Mouse (Mus musculus): Measurements from ENCODE around the gene Atp2c2.
A peak's percentile ranks its signal among the peaks of the same experiment; 100 is the strongest.

Gene Atp2c2

GRCm38 (mm10) chr8:119784141-119784574 lies 84.3 kb downstream of the Atp2c2 start:
- no peak for DNase-seq (ENCODE audit: low spot score in 2 of 2)

DNA sequence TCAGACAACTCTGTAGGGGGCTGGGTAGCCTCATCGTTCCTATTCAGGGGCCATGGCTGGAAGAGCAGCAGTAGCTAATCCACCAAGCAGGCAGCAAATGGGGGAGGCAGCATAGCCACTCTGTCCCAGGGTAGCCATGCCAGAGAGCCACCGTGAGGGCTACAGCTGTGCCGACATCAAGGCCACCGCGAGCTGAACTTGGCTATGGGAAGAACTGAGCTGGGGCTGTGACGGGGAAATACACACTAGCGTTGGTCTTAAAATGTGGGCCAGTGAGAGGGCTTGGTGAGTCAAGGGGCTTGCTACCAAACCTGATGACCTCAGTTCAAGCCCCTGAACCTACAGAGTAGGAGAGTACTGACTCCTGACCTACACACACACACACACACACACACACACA lies 84.9 kb downstream of the Atp2c2 start:
- no peak for DNase-seq (ENCODE audit: low spot score in 2 of 2)

DNA sequence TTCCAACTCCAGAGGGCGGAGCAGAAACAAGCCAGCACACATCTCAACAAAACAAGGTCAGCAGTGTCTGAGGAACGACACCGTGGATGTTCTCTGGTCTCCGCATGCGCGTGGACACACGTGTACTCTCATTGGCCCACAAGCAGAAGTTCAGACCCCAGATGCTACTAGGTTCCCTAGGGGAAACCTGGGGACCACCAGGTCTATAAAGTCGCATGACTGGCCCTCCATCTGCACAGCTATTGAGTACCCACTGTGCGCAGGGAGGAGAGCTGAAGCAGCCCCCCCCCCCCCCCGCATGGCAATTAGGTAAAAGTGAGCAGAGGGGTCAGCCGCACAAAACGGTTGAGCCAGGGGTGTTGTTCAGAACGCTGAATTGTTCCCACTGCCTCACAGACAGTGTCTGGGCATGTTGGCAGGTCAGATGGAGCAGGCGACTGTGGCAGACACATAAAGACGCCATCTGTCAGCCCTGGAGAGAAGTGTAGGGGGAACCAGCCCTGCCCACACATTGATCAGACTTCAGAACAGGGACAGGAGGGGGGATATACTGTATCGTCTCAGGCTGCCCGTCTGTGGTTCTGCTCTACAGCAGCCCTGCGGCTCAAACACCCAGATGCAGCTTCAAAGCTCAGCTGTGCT lies 86.1 kb downstream of the Atp2c2 start:
- no peak for DNase-seq (ENCODE audit: low spot score in 2 of 2)

GRCm38 (mm10) chr8:119786871-119787270 lies 87.1 kb downstream of the Atp2c2 start:
- DNase-seq (ENCODE audit: low spot score in 2 of 2), result no peak

DNA sequence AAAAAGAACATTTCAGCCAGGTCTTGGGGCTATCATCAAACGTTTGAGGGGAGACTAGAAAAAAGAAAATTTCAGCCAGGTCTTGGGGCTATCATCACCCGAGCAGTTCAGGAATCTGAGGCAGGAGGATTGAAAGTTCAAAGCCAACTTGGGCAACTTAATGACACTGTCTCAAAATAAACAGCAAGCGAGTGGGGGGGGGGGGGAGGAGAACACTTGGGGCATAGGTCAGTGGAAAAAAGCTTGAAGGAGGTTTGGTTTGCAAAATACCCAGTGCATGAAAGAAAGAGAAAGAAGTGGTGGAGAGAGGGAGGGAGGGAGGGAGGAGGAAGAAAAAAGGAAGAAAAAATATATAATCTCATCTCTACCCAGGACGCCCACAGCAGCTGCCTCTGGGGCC lies 87.5 kb downstream of the Atp2c2 start:
- DNase-seq (ENCODE audit: low spot score in 2 of 2), result no peak

DNA sequence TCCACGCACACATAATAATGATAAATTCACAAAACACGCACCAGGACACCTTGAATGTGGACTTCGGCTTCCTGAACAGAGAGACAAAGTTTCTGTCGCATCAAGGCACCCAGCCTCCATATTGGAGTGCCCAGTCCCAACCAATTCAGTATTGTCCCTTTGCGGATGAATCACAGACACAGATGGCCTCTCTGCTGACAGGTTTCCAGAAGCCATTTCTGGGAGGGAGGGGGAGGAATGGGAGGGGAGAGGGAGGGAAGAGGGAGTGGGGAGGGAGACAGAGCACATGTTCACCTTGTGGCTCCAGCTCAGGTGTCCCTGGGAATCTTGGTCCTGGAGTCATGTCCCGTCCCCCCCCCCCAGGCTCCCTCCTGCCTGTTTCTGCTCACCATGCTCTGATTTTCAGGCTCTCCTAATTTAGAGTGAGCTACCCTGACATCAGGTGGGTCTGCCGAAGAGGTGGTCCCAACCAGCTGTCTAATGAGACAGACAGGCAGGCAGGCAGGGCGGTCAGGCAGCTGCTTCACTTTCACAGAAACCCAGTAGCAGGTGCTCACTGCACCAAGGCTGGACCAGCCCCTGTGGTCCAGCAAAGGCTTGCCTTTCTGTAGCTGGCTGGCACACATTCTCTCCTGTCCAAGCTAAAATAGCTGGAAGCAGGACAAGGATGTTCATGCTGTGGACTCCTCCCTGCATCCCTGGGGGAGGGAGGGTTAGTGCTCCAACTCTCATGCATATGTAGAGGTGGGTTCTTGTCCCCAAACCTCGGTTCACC lies 89.0 kb downstream of the Atp2c2 start:
- DNase-seq (ENCODE audit: low spot score in 2 of 2), result no peak

- no peak for DNase-seq (ENCODE audit: low spot score in 2 of 2)
Measured at GRCm38 (mm10) chr8:119789581-119789980, 89.8 kb downstream of the Atp2c2 start.

DNA sequence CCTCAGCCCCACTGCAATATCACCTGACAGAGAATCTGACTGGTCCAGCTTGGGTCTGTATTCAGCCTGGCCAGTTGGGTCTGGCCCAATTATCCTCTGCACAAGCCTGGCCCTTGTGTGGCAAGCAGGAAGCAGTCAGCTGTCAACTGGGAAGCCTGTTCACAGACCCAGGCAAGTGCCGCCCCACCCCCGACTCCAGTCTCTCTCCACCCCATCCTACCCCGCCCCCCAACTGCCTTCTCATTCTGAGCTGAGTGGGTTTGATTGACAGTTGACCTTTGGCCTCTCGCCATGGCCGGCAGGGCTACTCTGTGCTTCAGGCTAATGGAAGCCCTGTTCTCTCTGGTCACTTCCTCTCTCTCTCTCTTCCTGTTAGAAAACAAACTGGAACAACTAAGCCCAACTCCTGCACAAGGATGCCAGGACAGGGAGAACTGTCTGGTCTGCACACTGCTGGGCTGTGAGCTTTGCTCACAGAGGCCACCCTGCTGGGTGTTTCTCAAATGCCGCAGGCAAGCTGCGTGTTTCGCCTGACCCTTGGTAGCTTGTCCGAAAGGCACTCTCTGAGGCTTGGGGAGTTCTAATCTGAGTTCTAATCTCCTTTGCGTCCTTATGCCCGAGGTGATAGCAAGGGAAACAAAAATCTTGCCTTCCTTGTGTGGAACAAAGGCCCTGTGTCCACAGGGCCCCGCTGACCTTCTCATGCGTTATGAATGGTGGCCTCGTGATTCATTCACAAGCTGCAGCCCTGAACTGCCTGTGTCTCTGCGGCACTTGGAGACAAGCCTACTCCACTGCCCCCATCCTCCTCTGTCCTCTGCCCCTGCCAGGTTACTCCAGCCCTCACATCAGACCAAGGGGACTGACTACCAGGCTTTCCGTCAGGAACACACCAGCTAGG lies 92.2 kb downstream of the Atp2c2 start:
- peak in 1 of 2 experiments; percentile 65 for DNase-seq (ENCODE audit: low spot score in 2 of 2)

- DNase-seq (ENCODE audit: low spot score in 2 of 2), result no peak
Measured at GRCm38 (mm10) chr8:119794689-119795088, 94.9 kb downstream of the Atp2c2 start.

DNA sequence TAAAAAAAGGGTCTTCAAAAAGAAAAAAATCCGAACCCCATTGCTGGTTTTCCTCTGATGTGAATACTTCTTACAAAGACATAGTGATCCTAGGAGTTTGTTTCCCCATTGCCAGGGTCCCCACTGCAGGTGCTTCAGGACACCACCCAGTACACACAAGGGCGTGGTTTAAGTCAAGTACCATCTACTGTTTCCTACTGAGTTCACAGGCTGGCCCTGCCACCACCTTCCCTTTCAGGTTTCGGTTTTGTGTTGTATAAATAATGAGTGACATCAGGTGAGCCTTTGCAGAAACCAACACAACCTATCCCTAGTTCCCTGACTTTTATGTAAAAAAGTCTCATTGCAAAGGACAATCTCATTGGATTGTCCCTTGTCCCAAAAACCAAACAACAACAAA lies 95.8 kb downstream of the Atp2c2 start:
- DNase-seq (ENCODE audit: low spot score in 2 of 2), result no peak

DNA sequence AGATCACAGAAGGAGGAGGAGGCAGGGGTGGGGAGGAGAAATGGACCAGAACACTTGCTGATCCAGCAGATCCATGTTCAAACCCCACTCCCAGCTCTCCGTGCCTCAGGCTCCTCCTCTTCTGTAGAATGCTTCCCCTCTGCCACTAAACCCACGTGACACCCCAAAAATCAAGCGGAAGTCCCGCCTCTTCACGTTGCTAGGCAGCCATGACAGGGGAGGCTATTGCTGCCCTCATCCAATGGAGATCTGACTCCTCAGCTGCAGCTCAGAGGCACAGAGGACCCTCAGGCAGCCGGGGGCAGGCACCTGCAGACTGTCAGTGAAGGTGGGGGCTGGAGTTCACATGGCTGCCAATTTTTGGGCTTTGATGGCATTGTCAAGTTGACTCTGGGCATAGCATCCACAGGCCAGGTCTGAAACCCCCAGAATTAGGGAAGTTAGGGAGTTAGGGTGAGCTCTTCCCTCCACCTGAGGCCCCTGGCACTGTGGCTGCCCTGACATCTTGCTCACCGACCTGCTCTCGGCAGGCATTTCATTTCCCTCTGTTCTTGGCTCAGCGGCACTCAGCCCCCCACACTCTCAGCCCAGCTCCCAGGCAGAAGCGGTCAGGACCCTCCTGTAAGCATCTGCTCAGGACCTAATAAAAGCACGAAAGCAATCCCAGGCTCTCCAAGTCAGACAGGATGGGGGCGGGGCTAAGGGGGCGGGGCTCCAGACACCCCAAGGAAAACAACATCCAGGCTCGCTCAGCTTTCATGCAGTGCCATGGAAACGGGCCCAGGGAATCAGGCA lies 98.6 kb downstream of the Atp2c2 start:
- peak in 1 of 2 experiments; percentile 56 for DNase-seq (ENCODE audit: low spot score in 2 of 2)

- no peak for DNase-seq (ENCODE audit: low spot score in 2 of 2)
Measured at GRCm38 (mm10) chr8:119798965-119799264, 99.1 kb downstream of the Atp2c2 start.

DNA sequence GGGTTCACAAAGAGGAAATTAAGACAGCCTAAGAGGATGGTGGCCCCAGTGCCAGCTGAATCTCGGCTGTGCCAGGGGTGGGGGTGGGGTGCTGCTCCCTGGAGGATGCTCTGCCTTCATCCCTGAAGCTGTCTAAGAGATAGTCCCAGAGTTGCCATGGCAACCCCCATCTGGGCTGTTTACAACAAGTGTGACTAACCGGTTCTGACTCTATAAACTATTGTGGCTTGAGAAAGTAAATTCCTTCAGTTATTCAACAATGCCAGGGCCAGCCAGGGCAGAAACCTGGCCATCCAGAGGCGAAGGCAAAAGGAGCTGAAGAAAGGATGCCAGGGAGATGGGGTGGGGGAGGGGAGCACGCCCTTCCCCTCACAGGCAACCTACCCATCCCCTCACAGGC lies 101.4 kb downstream of the Atp2c2 start:
- DNase-seq (ENCODE audit: low spot score in 2 of 2), result no peak

DNA sequence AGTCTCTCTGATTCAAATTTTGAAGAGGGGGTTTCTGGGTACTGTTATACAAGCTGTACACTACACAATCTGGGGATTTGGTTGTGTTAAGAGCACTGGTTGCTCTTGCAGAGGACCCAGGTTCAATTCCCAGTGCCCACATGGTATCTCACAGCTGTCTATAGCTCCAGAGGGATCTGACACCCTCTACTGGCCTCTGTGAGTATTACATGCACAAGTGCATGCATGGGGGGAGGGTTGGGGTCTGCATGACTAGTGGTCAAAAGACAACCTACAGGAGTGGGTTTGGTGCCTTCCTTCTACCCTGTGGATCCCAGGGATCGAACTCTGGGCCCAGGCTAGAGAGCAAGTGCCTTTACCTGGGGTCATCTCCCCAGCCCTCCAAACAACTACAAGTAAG lies 102.8 kb downstream of the Atp2c2 start:
- DNase-seq (ENCODE audit: low spot score in 2 of 2), result no peak

- no peak for DNase-seq (ENCODE audit: low spot score in 2 of 2)
Measured at GRCm38 (mm10) chr8:119805275-119805674, 105.5 kb downstream of the Atp2c2 start.

GRCm38 (mm10) chr8:119806422-119807263 lies 106.8 kb downstream of the Atp2c2 start:
- DNase-seq (ENCODE audit: low spot score in 2 of 2), result peak in 1 of 2 experiments; percentile 75
